Mouse (Mus musculus) erythroblast, embryonic 14.5 days (primary cell): ENCODE data around the gene Lrmda.

Experiments used
- GATA1 ChIP-seq: IDR thresholded peaks from 2 replicates; pipeline ENCODE4 v1.6.1; 2012; ENCODE audit warnings: low read length, inconsistent platforms, mixed read lengths
- TAL1 ChIP-seq: IDR thresholded peaks from 3 replicates; pipeline ENCODE4 v1.6.1; 2012; ENCODE audit warnings: low read length, inconsistent platforms, mixed read lengths

DNA sequence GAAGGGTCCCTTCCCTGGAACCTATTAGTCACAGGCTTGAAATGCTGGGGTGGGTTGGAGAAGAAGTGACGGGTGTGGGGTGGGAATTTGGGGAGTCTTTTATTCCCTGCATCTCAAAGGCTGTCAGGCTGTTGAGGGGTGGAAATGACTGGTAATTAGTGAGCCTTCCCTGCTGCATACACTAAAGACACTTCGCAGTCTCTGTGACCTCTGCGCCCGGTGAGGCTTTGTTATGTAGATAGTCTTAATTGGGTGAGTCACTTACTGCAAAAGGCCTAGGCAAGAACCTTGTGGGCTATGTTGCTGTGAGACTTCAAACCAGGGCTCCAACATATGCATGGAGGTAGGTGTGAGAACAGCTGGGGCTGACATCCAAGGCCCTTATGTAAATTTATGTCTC is 14.6 kb upstream of the Lrmda start:
- TF ChIP-seq TAL1 (no peak), GATA1 (no peak)
